Mouse (Mus musculus) bone marrow macrophage, adult 2 months (primary cell): Measurements from ENCODE around the gene Phxr2. TPM values are rescaled to one million over a fixed set of nuclear protein-coding genes. Genes with fewer than 3 reads are reported as not detected.

ENCODE experiments used
- H3K27ac ChIP-seq: 2 replicates; pipeline ENCODE4 v1.5.1; 2012; ENCODE audit warnings: low read depth, low read length; ENCODE audit not compliant: insufficient read depth
- H3K4me1 ChIP-seq: 2 replicates; pipeline ENCODE4 v1.6.1; 2012; ENCODE audit warnings: low read length; ENCODE audit not compliant: control insufficient read depth, insufficient read depth
- H3K4me3 ChIP-seq: 2 replicates; pipeline ENCODE4 v1.5.1; 2012; ENCODE audit warnings: mild to moderate bottlenecking, low read length, moderate library complexity; ENCODE audit not compliant: insufficient read depth
- CTCF ChIP-seq: IDR thresholded peaks from 2 replicates; pipeline ENCODE4 v1.5.1; 2012; ENCODE audit warnings: low read depth, mild to moderate bottlenecking, low read length, moderate library complexity
- POLR2A ChIP-seq: IDR thresholded peaks from 2 replicates; pipeline ENCODE4 v1.6.1; 2012; ENCODE audit warnings: mild to moderate bottlenecking, low read depth, low read length, borderline replicate concordance
- polyA plus RNA-seq: library from polyadenylated mRNA; stranded (reverse); fragments of >200 nt; gene quantifications from 2 replicates; pipeline ENCODE4 v1.2.4, GENCODE M21; 2012; ENCODE audit not compliant: missing spikeins, insufficient read depth, insufficient read length

Phxr2 gene
- polyA plus RNA-seq, result not detected in 2 replicates

GRCm38 (mm10) chr10:99126225-99126624 is at the start of gene Phxr2:
Gene Phxr2 (minus strand): TSS chr10:99126325.
- no peak for TF ChIP-seq CTCF
- TF ChIP-seq POLR2A, result no peak
- H3K4me1 ChIP-seq, result peaks cover 39% of the 10 kb centered on the region
- no peak within 1 kb of the TSS for H3K27ac ChIP-seq
- H3K4me3 ChIP-seq, result no peak within 1 kb of the TSS

- Histone ChIP-seq H3K4me3 (no peak overlapping the region), H3K27ac (peak overlapping the region; percentile 94), H3K4me1 (peaks cover 57% of the 10 kb centered on the region)
- TF ChIP-seq POLR2A, result no peak
- TF ChIP-seq CTCF, result no peak
Observed at GRCm38 (mm10) chr10:99172906-99173507, 46.9 kb upstream of the Phxr2 start.

- H3K27ac ChIP-seq, result peak overlapping the region; percentile 94
- TF ChIP-seq POLR2A, result no peak
- TF ChIP-seq CTCF, result no peak
- peaks cover 52% of the 10 kb centered on the region for H3K4me1 ChIP-seq
- H3K4me3 ChIP-seq, result peak overlapping the region; percentile 21
Observed at GRCm38 (mm10) chr10:99171961-99172497, 45.9 kb upstream of the Phxr2 start.

GRCm38 (mm10) chr10:99169765-99170129 is 43.6 kb upstream of the Phxr2 start:
- Histone ChIP-seq H3K27ac (peak overlapping the region; percentile 56), H3K4me3 (no peak overlapping the region), H3K4me1 (peaks cover 39% of the 10 kb centered on the region)
- TF ChIP-seq CTCF (no peak), POLR2A (no peak)

GRCm38 (mm10) chr10:99168840-99169764 is 43.0 kb upstream of the Phxr2 start:
- Histone ChIP-seq H3K4me3 (no peak overlapping the region), H3K4me1 (peaks cover 41% of the 10 kb centered on the region), H3K27ac (peak overlapping the region; percentile 40)
- no peak for TF ChIP-seq CTCF
- no peak for TF ChIP-seq POLR2A

- TF ChIP-seq CTCF, result no peak
- TF ChIP-seq POLR2A, result no peak
- Histone ChIP-seq H3K4me1 (peaks cover 47% of the 10 kb centered on the region), H3K27ac (no peak overlapping the region), H3K4me3 (no peak overlapping the region)
Observed at GRCm38 (mm10) chr10:99168404-99168803, 42.3 kb upstream of the Phxr2 start.

- TF ChIP-seq POLR2A (no peak), CTCF (no peak)
- Histone ChIP-seq H3K27ac (no peak overlapping the region), H3K4me1 (peaks cover 37% of the 10 kb centered on the region), H3K4me3 (no peak overlapping the region)
Observed at GRCm38 (mm10) chr10:99166392-99166791, 40.3 kb upstream of the Phxr2 start.

- no peak overlapping the region for H3K4me3 ChIP-seq
- peaks cover 33% of the 10 kb centered on the region for H3K4me1 ChIP-seq
- no peak overlapping the region for H3K27ac ChIP-seq
- no peak for TF ChIP-seq POLR2A
- TF ChIP-seq CTCF, result no peak
Observed at GRCm38 (mm10) chr10:99165751-99166282, 39.7 kb upstream of the Phxr2 start.

- H3K4me3 ChIP-seq, result peak overlapping the region; percentile 58
- H3K4me1 ChIP-seq, result peaks cover 28% of the 10 kb centered on the region
- TF ChIP-seq CTCF (no peak), POLR2A (no peak)
- H3K27ac ChIP-seq, result peak overlapping the region; percentile 61
Observed at GRCm38 (mm10) chr10:99164871-99165477, 38.8 kb upstream of the Phxr2 start.
